Mouse (Mus musculus): ENCODE data around the gene Bhmt.

DNA sequence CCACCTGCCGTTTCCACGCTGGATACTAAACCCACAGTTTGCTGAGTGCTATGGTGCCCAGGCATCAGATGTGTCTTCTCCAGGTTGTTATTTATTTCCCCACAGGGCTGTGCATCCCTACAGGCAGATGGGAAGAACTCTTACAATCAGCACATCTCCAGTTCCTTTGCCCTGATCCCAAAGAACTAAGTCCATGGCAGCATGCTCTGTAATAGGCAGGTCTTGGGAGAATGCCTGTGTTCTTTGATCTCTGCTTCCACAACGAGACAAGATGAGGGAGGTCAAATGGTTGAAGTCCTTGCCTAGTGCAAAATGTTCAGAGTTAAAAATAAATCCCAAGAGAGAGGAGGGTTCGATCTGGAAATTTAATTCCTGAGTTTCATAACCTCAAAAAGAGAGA, 1.9 kb upstream of the Bhmt start:
- no peak for TF ChIP-seq CTCF (IDR thresholded peaks at IDR 0.05; ENCODE audit: low read depth, low read length)
- no peak for TF ChIP-seq GATA2 (IDR thresholded peaks at IDR 0.05; ENCODE audit: borderline replicate concordance, low read depth, low read length)
- no peak for TF ChIP-seq POLR2AphosphoS5 (IDR thresholded peaks at IDR 0.05; ENCODE audit: insufficient replicate concordance, low read depth, low read length)
- no peak for TF ChIP-seq TAL1 (conservative IDR thresholded peaks at IDR 0.05; ENCODE audit: low read depth, low read length)
